Mouse (Mus musculus) hindbrain, embryonic 13.5 days (tissue): ENCODE measurements around the gene Fancg. TPM values are rescaled to one million over a fixed set of nuclear protein-coding genes. Genes with fewer than 3 reads are reported as not detected.

Source experiments
- ATAC-seq: fragments of 200-750 bp; cut with Nextera tagmentation; 2 replicates; pipeline ENCODE4 v1.8.0; 2017; ENCODE audit warnings: moderate TSS enrichment; ENCODE audit not compliant: low FRiP score
- H3K27ac ChIP-seq: fragments of 300-500 bp; sonication (generic); 2 replicates; pipeline ENCODE4 v1.5.1; 2015; ENCODE audit warnings: inconsistent platforms, mild to moderate bottlenecking, moderate library complexity
- H3K27me3 ChIP-seq: fragments of 300-500 bp; sonication (generic); 2 replicates; pipeline ENCODE4 v1.6.1; 2015; ENCODE audit warnings: mild to moderate bottlenecking, inconsistent platforms
- H3K36me3 ChIP-seq: fragments of 300-500 bp; sonication (generic); 2 replicates; pipeline ENCODE4 v1.6.1; 2015; ENCODE audit warnings: mild to moderate bottlenecking, inconsistent platforms
- H3K4me1 ChIP-seq: fragments of 300-500 bp; sonication (generic); replicated peaks from 2 replicates; pipeline ENCODE4 v1.6.1; 2015; ENCODE audit warnings: inconsistent platforms
- H3K4me2 ChIP-seq: fragments of 300-500 bp; sonication (generic); 2 replicates; pipeline ENCODE4 v1.6.1; 2015; ENCODE audit warnings: inconsistent platforms, mild to moderate bottlenecking, moderate library complexity
- H3K4me3 ChIP-seq: fragments of 300-500 bp; sonication (generic); 2 replicates; pipeline ENCODE4 v1.5.1; 2015; ENCODE audit warnings: mild to moderate bottlenecking, inconsistent platforms
- H3K9ac ChIP-seq: fragments of 300-500 bp; sonication (generic); 2 replicates; pipeline ENCODE4 v1.6.1; 2015; ENCODE audit warnings: mild to moderate bottlenecking, inconsistent platforms
- H3K9me3 ChIP-seq: fragments of 300-500 bp; sonication (generic); 2 replicates; pipeline ENCODE4 v1.6.1; 2016; ENCODE audit warnings: inconsistent platforms
- WGBS: fragments of 180-500 bp; shearing (Covaris S2); methylation state at CpG from one replicate; pipeline ENCODE4 v1.1.7; 2015; 5-methylcytosine and 5-hydroxymethylcytosine counted together
- polyA plus RNA-seq: library from polyadenylated mRNA; unstranded; fragments of >200 nt; fragmentation: Nextera tagmentation; extraction: Ambion mirVana; gene quantifications from 2 replicates; pipeline ENCODE4 v1.2.1, GENCODE M21; 2015

Fancg gene
- polyA plus RNA-seq: 20.0 and 21.9 TPM in 2 replicates

DNA sequence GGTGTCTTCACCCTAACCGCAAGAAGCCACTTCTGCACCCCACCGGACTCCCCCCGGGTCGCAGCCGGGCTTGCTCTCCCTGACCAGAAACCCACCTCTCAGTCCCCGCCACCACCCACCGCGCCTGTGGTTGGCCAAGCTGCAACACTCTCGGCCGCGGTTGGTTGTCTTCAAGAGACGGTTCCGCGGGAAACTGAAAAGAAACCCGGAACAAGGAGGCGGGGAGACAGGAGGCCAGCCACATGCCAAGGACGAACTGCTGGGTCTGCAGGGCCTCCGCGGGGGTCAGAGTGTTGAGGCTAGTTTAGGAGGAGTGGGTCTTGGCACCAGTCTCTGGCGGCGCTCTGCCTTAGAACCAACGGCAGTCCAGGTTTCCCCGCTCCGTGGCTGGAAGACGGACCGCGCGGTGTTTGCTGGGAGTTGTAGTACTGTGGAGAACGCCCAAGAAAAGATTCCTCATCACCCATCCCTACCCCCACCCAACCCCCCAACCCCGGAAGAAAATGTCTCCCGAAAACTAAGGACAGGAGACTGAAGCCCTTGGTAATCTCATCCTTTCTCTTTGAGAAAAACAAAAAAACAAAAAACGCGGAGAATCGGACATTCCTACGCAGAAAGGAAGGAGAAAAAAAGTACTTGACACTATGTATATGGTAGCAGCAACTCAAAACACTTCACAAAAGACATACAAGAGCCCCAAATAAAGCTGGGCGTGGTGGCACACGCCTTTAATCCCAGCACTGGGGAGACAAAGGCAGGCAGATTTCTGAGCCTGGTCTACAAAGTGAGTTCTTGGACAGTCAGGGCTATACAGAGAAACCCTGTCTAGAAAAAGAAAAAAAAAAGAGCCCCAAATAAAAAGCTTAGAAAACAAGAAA is at the start of gene Fancg:
TSS of gene Fancg (minus strand) at position 346 of the 878 bp plus-strand sequence.
- under 1% methylated on average over 37 of the region's 37 CpGs for WGBS
- Histone ChIP-seq H3K4me1 (peaks cover 17% of the 10 kb centered on the region), H3K4me3 (peak within 1 kb of the TSS; percentile 73), H3K9me3 (no peaks in the 10 kb centered on the region), H3K36me3 (peaks cover 6% of the 10 kb centered on the region; the same call in 1 of the 2 replicates), H3K9ac (peak within 1 kb of the TSS; percentile 80), H3K4me2 (peak within 1 kb of the TSS; percentile 88), H3K27me3 (no peaks in the 10 kb centered on the region), H3K27ac (peak within 1 kb of the TSS; percentile 36; the same call in 1 of the 2 replicates)
- peak; percentile 94 for ATAC-seq

DNA sequence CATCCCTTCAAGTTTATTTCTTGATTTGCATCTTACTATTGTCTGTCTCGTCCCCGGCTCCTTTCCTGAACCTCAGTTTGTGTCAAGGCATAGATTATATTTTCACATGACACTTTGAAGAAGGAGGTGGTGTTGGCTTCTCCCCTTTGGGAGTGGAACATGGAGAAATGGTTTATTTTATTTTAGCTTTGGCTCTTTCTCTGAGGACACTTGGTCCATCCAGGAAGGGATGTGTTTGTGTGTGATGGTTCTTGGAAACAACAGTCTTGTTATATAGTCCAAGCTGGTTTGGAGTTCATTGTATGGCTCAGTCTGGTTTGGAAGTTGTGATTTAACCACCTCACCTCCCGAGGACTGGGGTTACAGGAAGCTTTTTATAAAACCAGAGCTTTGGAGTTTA is 49.4 kb upstream of the Fancg start:
- Histone ChIP-seq H3K27me3 (no peaks in the 10 kb centered on the region), H3K36me3 (no peaks in the 10 kb centered on the region), H3K4me1 (peaks cover 18% of the 10 kb centered on the region), H3K27ac (peak overlapping the region; percentile 86; the same call in 1 of the 2 replicates), H3K9me3 (no peaks in the 10 kb centered on the region), H3K4me3 (peak overlapping the region; percentile 76), H3K4me2 (peak overlapping the region; percentile 72), H3K9ac (peak overlapping the region; percentile 84; the same call in 1 of the 2 replicates)
- ATAC-seq: no peak
- 36% methylated on average over 3 of the region's 3 CpGs for WGBS

DNA sequence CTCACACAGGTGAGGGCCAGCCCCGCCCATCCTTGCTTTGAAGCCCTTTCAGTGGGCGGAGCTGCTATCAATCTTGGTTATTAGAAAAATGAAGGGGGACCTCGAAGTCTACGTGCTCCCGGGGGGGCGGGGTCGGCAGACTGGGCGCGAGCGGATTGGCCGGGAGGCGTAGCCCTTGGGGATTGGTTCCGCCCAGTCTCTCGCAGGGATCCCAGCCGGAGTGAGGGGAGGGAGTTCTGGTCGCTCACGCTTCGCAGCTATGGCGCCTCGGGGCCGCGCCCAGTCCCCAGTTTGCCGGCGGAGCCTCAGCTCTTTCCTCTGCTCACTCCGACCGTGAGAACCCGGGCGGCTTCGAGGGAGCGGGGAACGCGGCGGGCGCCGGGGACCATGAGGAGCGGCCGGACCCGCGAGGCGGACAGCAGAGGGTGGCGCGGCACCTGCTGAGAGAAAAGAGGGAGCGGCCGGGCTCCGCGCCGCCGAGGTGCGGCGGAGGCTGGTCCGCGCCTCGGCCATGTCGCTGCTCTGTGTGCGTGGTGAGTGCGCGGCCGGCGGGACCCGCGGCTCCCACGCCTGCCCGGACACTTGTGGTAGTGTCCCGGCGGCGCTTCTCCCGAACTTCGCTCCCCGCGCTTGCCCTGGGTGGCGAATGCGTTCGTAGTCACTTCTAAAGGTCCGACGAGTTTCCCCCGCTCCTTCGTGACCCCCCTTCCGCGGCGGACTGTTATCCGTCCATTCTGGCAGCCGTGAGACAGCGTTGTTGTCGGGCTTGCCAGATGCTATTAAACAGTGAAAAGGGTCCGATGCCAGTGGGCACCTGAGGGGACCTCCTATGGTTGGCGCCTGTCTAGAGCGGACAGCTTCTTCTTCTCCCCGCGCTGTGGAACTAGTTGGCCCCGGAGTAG is 48.7 kb upstream of the Fancg start, which contains the start of gene Unc13b:
TSS of gene Unc13b (plus strand) at position 201 of the 902 bp plus-strand sequence.
- H3K9ac ChIP-seq: peak within 1 kb of the TSS; percentile 84
- H3K4me1 ChIP-seq: peaks cover 18% of the 10 kb centered on the region
- peak within 1 kb of the TSS; percentile 86 for H3K27ac ChIP-seq
- no peaks in the 10 kb centered on the region for H3K36me3 ChIP-seq
- H3K4me3 ChIP-seq: peak within 1 kb of the TSS; percentile 76
- no peaks in the 10 kb centered on the region for H3K27me3 ChIP-seq
- under 1% methylated on average over 88 of the region's 90 CpGs for WGBS
- peak within 1 kb of the TSS; percentile 72 for H3K4me2 ChIP-seq
- H3K9me3 ChIP-seq: no peaks in the 10 kb centered on the region
- ATAC-seq: peak; percentile 97

DNA sequence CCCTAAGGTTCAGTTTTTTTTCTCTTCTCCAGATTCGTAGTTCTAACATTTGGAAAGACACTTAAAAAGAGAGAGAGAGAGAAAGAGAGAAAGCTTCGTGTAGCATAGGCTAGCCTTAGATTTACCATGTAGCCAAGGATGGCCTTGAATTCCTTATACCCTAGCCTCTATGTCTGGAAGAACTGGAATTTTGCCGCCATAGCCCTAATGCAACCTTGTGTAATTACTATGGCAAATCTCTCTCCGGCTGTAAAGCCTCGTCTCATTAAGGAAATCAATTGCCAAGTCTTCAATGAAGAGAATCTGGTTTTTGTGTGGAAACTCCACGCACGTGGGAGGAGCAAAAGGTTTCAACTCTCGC is 48.1 kb upstream of the Fancg start:
- Histone ChIP-seq H3K9ac (peak overlapping the region; percentile 84), H3K27ac (0 out of 2 replicates have a peak overlapping the region, but pooled peaks have one; percentile 86)
- ATAC-seq: peak; percentile 43

DNA sequence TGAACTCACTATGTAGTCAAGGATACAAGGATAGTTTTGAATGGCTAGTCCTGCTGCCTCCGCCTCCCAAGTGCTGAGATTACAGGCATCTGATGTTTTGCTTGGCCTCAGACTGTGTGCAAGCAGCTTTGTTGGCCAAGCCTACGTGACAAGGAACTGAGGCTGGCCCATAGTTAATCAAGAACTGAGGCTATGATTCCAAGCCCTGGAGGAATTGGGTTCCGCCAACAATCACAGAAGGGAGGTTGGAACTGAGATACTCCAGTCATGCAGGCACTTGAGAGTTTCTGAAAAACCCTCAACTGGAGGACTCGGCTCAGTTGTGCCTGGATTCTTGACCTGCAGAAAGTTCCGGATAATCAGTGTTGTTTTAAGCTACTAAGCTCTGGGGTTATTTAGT is 47.3 kb upstream of the Fancg start:
- H3K27me3 ChIP-seq: no peaks in the 10 kb centered on the region
- no peak for ATAC-seq
- no peak overlapping the region for H3K4me2 ChIP-seq
- H3K4me1 ChIP-seq: peaks cover 18% of the 10 kb centered on the region
- WGBS: 95% methylated on average over 5 of the region's 5 CpGs
- H3K27ac ChIP-seq: no peak overlapping the region
- no peak overlapping the region for H3K9ac ChIP-seq
- H3K4me3 ChIP-seq: no peak overlapping the region
- no peaks in the 10 kb centered on the region for H3K9me3 ChIP-seq
- no peaks in the 10 kb centered on the region for H3K36me3 ChIP-seq

More for the DNA sequence above, 48.1 kb upstream of the Fancg start:
- 19% methylated on average over 8 of the region's 8 CpGs for WGBS
- Histone ChIP-seq H3K4me3 (peak overlapping the region; percentile 76), H3K9me3 (no peaks in the 10 kb centered on the region), H3K4me1 (peaks cover 18% of the 10 kb centered on the region), H3K27me3 (no peaks in the 10 kb centered on the region), H3K36me3 (no peaks in the 10 kb centered on the region), H3K4me2 (peak overlapping the region; percentile 72)

GRCm38 (mm10) chr4:43052627-43053026 is 42.3 kb upstream of the Fancg start:
- no peak for ATAC-seq
- Histone ChIP-seq H3K27me3 (no peaks in the 10 kb centered on the region), H3K4me1 (0 out of 2 replicates have a peak, but pooled peaks cover 1% of the 10 kb centered on the region), H3K4me3 (no peak overlapping the region), H3K36me3 (no peaks in the 10 kb centered on the region), H3K4me2 (no peak overlapping the region), H3K9ac (no peak overlapping the region), H3K9me3 (no peaks in the 10 kb centered on the region), H3K27ac (no peak overlapping the region)
- WGBS: 21% methylated on average over 4 of the region's 4 CpGs

DNA sequence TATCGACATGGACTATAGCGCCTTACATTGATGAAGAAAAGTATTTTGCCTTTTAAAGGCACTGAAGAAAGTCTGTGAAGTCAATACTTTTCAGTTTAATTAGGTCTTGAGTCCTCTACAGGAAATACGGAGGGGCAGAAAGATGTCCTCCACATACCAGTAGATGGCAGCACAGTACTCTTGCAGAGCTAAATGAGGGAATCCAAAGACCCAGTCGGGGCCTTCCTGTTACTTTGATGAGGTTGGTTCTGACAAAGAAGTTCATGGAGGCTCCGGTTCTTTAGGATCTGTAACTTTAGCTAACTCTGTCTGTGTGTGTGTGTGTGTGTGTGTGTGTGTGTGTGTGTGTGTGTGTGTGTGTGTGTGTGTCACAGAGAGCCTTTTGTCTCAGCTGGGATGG is 36.9 kb upstream of the Fancg start:
- Histone ChIP-seq H3K27ac (no peak overlapping the region), H3K36me3 (no peaks in the 10 kb centered on the region), H3K27me3 (no peaks in the 10 kb centered on the region), H3K4me3 (no peak overlapping the region), H3K4me2 (peak overlapping the region; percentile 71), H3K9me3 (no peaks in the 10 kb centered on the region), H3K9ac (no peak overlapping the region), H3K4me1 (peaks cover 29% of the 10 kb centered on the region)
- 9% methylated on average over 5 of the region's 5 CpGs for WGBS
- no peak for ATAC-seq

DNA sequence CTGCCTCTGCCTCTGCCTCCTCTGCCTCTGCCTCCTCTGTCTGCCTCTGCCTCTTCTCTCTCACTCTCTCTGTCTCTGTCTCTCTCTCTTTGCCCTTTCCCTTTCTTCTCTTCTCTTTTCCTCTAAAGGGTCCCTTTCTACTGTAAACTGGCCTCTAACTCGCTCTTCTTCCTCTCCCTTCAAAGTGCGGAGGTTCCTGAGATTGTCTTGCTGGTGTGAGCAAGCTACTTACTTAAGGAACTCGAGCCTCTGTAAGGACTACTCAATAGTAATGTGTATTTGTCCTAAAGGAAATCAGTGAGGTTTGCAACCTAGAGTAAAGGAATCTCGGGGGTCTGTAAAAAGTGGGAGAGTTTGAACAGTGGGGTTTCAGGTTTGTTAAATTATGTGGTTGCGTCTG is 36.3 kb upstream of the Fancg start:
- peak overlapping the region; percentile 71 for H3K4me2 ChIP-seq
- H3K4me3 ChIP-seq: 0 out of 2 replicates have a peak overlapping the region, but pooled peaks have one; percentile 56
- no peaks in the 10 kb centered on the region for H3K9me3 ChIP-seq
- no peaks in the 10 kb centered on the region for H3K27me3 ChIP-seq
- H3K4me1 ChIP-seq: peaks cover 29% of the 10 kb centered on the region
- H3K9ac ChIP-seq: no peak overlapping the region
- H3K27ac ChIP-seq: no peak overlapping the region
- H3K36me3 ChIP-seq: no peaks in the 10 kb centered on the region
- ATAC-seq: no peak
- 63% methylated on average over 5 of the region's 5 CpGs for WGBS

DNA sequence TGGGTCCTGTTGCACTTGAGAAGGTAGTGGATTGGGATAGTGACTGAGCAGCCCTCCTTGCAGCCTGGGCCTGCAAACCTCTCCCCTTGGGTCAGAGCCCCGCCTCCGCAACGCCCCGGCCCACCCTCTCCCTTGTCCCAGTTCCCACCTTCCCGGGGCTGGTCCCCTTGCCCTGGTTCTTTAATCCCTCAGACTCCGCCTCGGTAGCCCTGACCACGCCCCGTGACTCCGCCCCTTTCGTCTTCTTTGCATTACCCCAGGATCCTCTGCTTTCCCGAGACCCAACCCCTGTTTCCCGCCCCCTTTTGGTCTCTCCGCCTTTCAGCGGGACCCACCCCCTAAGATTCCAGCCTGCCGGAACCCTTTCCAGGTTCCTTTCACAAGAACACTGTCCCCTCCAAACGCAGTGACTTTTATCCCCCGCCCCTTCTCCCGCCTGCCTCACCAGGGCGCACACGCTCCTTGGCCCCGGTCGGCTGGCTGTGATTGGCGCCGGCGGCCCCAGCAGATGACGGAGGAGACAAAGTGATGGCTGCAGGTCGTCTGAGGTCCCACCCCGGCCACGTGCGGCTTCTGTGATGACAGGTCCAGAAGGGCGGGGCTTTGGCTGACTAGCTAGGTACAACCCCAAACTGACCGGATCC is 35.5 kb upstream of the Fancg start, which contains the start of gene Fam214b:
TSS of gene Fam214b (minus strand) at position 562 of the 644 bp plus-strand sequence.
- Histone ChIP-seq H3K9ac (peak within 1 kb of the TSS; percentile 76), H3K4me1 (peaks cover 35% of the 10 kb centered on the region), H3K9me3 (no peaks in the 10 kb centered on the region), H3K27ac (peak within 1 kb of the TSS; percentile 88), H3K4me3 (peak within 1 kb of the TSS; percentile 56), H3K4me2 (peak within 1 kb of the TSS; percentile 71), H3K36me3 (no peaks in the 10 kb centered on the region), H3K27me3 (no peaks in the 10 kb centered on the region)
- peak; percentile 86 for ATAC-seq
- WGBS: under 1% methylated on average over 33 of the region's 33 CpGs

- no peaks in the 10 kb centered on the region for H3K9me3 ChIP-seq
- peak overlapping the region; percentile 88 for H3K27ac ChIP-seq
- peak; percentile 10; the same call in 1 of the 2 replicates for ATAC-seq
- H3K4me3 ChIP-seq: peak overlapping the region; percentile 56
- peak overlapping the region; percentile 71 for H3K4me2 ChIP-seq
- H3K27me3 ChIP-seq: no peaks in the 10 kb centered on the region
- H3K9ac ChIP-seq: peak overlapping the region; percentile 76
- peaks cover 39% of the 10 kb centered on the region for H3K4me1 ChIP-seq
- no peaks in the 10 kb centered on the region for H3K36me3 ChIP-seq
- 3% methylated on average over 13 of the region's 13 CpGs for WGBS
Observed at GRCm38 (mm10) chr4:43045285-43045658, 35.0 kb upstream of the Fancg start.

DNA sequence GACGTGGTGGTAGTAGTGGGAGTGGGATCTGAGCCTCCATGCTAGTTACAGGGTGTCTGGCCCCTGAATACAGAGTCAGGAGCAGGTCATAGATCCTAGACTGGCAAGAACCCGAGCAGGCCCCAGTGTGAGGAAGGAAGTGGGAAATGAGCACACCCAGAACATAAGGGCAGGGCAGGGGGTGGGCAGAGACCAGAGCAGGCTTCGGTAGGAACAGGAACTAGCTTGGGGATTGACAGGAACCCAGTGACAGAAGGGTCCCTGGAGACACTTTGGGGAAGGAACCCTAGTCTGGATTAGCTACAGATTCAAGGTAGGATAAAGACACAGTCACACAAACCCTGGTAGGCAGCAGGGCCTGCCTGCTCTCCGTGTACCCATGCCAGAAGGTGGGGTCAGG is 34.4 kb upstream of the Fancg start:
- no peaks in the 10 kb centered on the region for H3K36me3 ChIP-seq
- ATAC-seq: no peak
- H3K27me3 ChIP-seq: no peaks in the 10 kb centered on the region
- peak overlapping the region; percentile 88 for H3K27ac ChIP-seq
- peak overlapping the region; percentile 56 for H3K4me3 ChIP-seq
- 3% methylated on average over 4 of the region's 4 CpGs for WGBS
- H3K9ac ChIP-seq: peak overlapping the region; percentile 76
- H3K9me3 ChIP-seq: no peaks in the 10 kb centered on the region
- peaks cover 40% of the 10 kb centered on the region for H3K4me1 ChIP-seq
- H3K4me2 ChIP-seq: peak overlapping the region; percentile 71
